Mouse (Mus musculus): ENCODE data around the gene Fads2.

Gene Fads2

DNA sequence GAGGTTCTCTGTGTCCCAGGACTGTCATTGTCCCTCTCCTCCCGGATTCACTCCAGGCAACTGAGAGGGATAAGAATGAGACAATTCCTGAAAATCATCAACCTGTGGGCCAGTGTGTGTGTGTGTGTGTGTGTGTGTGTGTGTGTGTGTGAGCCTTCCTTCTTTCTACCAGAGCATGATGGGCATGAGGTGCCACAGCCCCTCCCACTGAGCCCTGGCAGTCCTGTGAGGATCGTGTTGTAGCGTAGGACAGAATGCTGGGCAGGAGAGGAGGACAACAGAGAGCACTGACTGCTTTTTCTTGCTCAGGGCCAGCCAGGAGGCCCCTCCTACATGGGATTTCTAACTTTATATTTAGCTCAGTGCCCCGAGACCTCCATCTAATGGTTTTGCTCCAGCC is 58.7 kb downstream of the Fads2 start:
- DNase-seq (ENCODE audit: extremely low read depth, low read depth): no peak

DNA sequence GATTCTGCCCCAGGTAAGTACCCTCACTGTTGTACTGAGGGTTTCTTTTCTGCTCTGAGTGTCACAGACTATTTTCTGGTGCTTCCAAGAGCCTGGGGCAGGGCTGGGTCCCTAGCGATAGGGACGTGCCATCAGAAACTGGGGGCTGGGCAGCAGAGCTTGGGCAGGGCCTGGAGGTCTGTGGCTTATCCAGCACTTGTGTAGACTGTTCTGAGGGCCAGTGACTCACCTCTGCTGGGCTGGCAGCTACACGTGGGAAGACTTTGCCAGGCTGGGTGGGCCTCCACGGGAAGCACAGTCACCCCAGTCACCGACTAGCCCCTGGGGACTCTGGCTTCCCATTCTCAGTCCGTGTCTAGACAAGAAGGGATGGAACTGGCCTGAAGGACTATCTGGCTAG is 59.3 kb downstream of the Fads2 start:
- no peak for DNase-seq (ENCODE audit: extremely low read depth, low read depth)

DNA sequence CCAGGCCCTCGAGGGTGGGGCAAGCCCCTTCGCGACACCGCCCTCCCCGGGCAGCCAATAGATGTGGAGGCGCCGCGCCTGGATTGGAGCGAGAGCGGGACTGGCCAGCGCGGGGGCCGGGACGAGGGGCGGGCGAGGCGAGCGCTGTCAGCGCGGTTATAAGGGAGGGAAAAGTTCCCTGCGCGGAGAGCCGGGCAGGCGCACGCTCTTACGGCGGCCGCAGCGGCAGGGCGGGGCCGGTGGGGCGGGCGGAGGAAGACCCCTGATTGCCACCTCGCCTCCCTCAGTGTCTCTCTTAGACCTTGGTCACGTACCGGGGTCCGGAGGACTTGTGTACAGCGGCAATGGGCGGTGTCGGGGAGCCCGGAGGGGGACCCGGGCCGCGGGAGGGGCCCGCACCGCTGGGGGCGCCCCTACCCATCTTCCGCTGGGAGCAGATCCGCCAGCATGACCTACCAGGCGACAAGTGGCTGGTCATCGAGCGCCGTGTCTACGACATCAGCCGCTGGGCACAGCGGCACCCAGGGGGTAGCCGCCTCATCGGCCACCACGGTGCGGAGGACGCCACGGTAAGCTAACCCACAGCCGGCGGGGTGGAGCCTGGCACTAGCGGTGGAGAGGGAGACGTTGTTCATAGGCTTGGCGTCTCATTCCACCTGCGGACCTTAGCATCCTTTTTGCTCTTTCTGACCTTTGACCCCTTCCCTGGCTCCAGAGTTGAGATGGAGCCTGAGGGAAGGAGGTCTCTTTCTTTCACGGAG is 60.0 kb downstream of the Fads2 start, which contains the start of gene Fads3:
Fads3 (plus strand) TSS at position 182 of the 761 bp plus-strand sequence.
- no peak for DNase-seq (ENCODE audit: extremely low read depth, low read depth)

DNA sequence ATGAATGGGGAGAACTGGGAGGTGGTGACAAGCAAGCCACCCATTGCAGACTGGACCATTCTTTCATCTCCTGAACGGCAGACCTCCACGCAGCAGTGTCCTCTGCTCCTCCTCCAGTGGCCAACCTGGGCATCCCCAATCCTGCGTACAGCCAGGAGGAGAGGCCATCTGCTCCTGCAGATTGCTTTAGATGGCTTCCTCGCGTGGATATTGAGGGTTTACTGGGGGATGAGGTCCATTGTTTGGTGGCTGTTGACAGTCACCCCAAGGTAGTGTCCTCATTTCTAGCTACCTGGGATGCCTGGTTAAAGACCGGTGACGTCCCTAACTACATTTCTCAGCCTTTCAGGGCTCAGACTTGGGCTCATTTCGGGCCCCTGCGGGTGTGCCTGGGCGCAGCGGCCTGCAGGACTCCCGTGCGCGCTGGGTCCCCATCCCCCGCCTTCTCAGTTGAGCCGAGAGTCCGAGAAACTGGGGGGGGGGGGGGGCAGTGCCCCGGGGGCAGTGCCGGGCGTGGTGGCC is 60.6 kb downstream of the Fads2 start:
- no peak for DNase-seq (ENCODE audit: extremely low read depth, low read depth)

DNA sequence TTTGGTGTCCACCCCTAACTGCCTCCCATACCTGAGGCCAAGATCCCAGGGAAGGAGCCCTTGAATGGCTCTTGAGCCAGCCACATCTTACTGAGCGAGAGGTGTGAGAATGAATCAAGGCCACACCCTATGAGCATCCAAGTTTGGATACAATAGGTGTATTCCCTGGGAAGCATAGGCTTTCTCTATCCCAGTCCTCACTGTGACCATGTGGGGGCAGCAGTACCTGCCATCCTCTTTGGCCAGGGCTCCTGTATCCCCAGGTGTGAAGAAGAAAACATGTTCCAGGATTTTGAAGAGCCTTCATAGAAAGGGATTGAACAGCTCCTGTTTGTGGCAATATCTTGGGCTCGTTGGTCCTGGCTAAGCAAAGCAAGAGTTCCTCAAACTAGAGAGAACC is 61.9 kb downstream of the Fads2 start:
- DNase-seq (ENCODE audit: extremely low read depth, low read depth): no peak

DNA sequence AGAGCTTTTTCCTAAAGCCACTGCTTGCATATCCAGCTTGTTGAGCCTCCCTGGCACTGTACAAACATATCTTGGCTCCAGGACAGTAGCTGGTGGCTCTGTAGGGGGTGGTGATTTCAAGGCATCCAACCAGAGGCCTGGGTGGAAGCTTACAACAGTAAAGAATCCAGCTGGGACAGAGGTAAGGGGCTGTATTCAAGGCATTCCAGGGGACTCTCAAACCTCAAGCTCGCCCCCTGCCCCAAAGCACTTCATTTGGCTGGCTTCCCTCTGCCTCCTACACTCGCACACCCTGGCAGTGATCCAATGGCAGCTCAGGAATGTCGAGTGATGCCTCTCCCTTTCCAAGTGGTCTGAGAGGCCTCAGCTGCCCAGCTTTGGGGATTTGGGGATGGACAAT is 62.6 kb downstream of the Fads2 start:
- no peak for DNase-seq (ENCODE audit: extremely low read depth, low read depth)

DNA sequence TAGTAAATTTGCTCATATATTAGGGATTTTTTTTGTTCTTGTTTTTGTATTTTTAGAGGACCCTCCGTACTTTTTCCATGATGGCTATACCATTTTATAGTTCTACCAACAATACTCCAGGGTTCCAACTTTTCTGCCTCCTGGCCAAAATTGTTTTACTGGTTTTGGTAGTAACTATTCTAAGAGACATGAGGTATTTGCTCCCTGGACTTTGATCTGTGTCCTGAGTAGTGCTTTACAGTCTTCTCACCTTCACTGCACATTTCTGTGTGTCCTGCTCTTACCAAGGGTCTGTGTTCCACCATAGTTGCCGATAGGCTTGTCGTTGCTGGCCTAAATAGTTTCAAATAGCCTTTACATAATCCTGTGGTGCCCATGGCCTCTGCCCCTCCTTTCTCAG is 63.2 kb downstream of the Fads2 start:
- no peak for DNase-seq (ENCODE audit: extremely low read depth, low read depth)

DNA sequence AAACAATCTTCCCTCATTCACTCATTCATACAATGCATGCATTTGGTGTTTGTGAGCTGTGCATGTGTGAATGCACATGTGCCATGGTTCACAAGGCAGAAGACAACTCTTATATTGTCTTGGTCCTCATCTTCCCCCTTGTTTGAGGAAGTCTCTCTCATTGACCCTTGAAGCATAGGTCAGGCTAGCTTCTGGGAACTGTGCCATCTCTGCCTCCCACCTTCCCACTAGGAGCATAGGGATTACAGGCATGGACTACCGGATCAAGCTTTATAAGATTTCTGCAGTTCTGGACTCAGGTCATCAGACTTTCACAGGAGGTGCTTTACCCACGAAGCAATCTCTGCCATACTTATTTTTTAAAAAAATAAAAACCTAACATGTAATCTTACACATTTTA is 64.0 kb downstream of the Fads2 start:
- DNase-seq (ENCODE audit: extremely low read depth, low read depth): no peak

DNA sequence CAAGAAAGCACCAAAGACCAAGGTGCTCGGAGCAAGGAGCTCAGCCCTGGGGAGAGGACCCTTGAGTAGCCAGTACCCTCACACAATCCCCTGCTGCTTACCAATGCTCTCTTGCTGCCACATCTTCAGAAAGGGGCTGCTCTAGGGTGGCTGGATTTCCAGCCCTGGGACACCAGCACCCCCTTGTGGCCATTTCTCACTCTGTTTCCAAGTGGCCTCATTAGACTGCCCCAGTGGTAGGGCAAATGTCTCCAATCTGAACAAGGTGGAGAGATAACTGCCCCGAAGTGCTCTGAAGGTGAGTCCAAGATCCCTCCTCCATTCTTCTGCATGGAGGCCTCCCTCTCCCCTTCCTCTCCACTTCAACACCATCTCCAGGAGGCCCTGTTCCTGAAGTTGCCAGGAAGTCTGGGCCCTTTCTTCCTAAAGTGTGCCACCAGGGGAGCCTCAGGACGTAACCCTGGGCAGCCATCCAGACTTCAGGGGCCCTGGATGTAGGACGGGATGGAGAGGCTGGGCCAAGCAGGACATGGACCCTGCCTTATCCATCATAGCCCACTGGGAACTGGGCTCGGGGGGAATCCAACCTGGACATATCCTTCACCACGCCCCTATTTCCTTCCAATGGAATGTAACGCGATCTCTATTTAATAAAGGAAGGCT is 66.6 kb downstream of the Fads2 start:
- DNase-seq (ENCODE audit: extremely low read depth, low read depth): no peak

DNA sequence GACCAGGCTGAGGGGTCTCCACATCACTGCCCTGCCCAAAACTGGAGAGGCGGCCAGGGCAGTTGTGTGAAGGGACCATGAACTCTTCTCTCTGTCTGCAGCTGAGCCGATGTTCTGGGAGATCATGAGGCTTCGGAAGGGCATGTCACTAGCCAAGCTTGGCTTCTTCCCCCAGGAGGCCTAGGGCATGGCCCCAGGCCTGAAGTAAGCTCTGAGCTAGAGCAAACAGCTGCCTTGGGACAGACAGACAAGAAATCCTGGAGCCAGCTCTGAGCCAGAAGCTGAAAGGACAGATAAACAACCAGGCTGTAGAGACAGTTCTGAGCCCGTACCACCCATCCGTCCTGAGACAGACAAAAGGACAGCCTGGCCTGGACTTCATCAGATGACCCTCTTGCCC is 67.2 kb downstream of the Fads2 start:
- no peak for DNase-seq (ENCODE audit: extremely low read depth, low read depth)

DNA sequence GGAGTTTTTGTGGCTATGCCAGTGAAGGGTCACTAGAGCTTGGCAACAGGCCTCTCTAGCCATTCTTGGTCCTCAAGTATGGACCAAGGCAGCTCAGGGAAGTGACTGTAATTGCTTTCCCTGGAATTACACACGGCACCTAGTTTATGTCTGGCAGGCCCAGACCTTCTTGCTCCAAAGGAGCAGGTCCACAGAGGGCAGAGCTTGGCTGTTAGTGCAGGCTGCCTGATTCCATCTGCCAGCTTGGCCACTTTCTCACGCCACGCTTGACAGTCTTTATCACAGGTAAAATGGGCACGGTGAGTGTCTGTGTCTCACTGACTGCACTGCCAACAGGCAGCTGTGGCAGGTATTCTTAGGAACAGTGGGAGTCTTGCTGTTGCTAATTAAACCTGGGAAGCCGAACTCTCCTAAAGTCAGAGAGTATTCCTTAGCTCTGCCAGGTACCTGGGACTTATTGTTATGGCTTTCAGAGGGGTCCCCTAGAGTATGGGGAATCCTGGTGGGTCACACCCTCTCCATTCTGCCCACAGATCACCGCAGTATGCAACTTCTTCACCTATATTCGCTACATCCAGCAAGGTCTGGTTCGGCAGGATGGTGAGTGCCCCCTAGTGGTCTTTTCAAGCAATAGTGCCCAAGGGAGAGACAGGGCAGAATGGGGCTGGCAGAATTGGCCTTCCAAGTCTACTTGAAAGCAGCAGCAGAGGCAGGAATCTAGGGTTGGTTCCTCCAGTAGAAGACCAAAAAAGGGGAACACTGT is 68.2 kb downstream of the Fads2 start:
- peak; percentile 47 for DNase-seq (ENCODE audit: extremely low read depth, low read depth)

DNA sequence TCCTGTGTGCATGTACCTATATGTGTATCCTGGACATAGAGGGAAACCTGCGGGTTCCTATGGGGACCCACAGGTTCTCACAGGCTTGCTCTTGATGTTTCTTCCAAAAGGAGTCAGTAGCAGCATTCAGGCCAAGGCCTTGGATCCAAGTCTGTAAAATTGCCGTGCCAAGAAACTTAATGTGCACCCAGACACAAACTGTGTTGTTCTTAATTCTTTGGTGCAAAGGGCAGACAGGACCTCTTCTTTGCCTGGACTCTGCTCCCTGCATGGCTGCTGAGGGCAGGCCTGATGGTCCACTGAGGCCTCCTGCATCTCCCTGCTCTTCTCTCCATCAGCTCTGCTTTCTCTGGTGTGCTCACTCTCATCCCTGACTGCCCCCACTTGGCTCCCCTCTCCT is 71.8 kb downstream of the Fads2 start:
- DNase-seq (ENCODE audit: extremely low read depth, low read depth): no peak

DNA sequence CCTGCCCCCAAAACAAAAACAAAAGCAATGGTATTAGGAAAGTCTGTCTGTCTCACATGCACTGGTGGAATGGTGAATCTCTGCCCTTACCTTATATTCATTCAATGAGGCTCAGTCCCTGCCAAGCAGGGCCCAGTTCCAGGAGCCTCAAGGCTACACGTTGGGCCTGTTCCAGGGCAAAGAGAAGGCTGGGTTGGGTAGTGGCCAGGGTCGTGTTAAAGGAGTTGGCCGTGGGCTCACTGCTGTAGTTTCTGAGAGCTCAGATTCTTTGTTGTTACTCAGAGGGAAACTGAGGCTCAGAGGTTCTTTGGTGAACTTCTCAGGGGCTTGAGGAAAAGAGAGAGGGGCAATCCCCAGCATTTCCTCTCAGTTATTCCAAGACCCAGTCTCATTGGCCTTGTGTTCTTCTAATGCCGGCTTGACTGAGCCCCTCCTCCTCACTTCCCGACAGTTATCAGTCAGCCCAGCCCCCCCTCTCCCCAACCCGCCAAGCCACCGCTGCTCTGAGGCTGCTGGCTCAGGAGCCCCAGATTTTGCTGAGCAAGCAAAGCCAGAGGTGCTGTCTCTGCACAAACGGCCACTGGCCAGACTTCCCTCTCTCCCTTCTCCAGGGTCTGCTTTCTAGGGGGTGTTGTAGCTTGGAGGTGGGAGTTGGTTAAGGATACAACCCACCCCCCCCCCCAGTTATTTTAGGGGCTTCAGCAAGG is 76.2 kb downstream of the Fads2 start:
- DNase-seq (ENCODE audit: extremely low read depth, low read depth): no peak

DNA sequence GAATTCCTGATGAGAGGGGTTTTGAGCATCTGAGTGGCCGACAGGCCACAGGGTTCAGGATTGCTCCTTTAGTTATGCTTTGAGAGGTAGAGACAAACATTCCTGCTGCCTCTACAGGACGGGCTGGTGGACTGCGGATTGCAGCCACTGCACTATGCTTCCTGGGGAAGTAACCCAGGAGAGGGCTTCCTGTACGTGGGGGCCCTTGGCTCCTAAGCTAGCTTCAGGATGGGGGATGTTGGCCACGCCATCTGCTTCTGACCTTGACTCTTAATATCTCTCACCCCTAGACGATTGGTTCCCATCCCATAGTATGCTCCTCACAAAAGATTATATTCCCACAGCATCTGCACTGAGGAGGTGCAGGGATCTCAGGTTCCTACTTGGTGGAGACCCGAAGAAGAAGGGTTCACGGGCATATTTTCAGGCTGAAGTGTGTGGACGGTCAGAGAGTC is 78.2 kb downstream of the Fads2 start:
- no peak for DNase-seq (ENCODE audit: extremely low read depth, low read depth)

DNA sequence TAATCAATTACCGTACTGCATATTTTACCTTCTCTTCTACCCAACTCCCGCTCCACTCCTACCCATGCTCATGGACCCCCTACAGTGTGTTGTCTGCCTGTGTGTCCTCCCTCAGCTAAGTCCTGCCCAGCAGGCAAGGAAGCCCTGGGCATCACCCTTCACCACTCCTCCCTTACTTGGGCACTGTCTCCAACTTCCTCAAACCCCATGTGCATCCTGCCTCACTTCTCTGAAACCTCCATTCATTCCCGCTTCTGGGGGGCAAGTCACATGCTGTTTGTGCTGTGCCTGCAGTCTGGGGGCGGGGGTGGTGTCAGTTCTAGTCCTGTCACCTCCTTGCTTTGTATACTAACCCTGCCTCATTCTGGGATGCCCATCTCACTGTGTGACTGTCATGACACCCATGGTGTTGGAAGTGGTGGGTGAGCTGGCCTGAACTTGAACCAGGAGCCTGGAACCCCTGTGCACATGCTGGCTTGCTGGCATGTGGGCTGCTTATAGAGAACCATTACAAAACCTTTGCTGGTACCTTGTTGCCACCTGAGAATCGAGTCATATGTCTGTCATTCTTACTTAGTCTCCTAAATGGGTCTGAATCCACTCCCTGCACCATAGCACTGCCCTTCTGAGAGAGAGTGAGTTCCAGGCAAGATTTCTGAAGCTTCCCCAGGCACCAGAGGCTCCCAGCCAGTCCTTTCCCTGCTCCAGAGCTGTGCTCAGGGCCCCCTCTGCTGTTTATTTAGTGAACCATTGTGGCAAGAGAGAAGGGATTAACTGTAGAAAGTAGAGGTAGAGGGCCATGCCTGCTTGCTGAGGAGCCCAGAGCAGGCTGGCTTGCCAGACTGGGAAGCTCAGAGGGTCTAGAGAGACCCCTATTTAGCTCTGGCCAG is 78.9 kb downstream of the Fads2 start:
- DNase-seq (ENCODE audit: extremely low read depth, low read depth): no peak

DNA sequence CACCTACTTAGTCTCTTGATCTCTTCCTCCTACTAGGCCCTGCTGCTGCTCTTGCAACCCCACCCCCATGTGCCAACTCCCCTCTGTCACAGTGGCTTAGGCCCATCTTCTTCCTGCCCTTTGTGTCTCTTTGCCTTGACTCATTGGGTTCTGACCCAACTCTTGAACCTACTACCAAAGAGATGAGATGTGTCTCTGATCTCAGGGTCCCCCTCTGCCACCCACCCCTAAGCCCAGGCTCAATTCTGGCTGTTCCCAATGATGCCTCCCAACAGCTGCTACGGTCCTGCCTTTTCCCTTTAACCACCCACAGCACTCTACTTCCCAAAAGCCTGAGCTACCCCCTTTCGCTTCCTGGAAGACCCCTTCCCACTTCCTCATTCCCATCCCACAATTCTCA is 79.6 kb downstream of the Fads2 start:
- no peak for DNase-seq (ENCODE audit: extremely low read depth, low read depth)

DNA sequence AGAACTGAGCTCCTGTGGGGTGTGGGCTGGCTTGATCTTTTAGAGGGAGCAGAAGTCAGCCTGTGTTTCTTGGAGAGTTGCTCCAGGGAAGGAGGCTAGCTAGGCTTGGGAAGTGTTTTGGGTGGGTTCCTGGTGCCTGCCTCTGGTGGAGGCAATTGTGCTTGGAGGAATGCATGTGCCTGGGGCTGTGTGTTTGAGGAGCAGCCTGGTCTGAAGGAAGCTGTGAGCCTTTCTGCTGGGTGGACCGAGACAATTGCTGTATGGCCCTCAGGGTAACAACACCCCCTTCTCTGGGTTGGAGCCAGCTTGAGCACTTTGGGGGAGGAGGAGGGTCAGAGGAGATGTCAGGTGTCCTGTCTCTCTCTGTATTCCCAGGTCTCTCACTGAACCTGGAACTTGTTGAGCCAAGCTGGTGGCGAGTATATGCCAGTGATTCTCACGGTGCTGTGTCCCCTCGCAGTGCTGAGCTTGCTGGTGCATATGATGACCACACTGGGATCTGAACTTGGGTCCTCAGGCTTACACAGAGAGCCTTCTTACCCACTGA is 82.3 kb downstream of the Fads2 start:
- DNase-seq (ENCODE audit: extremely low read depth, low read depth): no peak

DNA sequence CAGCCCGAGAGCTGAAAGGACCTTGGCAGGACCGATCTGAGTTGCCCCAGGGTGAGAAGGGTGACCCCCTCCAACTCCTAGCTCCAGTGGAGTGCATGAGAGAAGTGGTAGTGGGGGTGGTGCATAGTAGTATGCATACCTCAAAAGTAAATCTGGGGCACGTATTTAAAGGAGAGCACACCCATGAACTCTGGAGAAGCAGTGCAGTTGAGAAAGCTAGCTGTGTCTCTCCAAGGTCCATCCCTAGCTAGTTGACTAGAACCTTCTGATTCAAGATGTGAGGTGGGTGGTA is 83.1 kb downstream of the Fads2 start:
- DNase-seq (ENCODE audit: extremely low read depth, low read depth): no peak

DNA sequence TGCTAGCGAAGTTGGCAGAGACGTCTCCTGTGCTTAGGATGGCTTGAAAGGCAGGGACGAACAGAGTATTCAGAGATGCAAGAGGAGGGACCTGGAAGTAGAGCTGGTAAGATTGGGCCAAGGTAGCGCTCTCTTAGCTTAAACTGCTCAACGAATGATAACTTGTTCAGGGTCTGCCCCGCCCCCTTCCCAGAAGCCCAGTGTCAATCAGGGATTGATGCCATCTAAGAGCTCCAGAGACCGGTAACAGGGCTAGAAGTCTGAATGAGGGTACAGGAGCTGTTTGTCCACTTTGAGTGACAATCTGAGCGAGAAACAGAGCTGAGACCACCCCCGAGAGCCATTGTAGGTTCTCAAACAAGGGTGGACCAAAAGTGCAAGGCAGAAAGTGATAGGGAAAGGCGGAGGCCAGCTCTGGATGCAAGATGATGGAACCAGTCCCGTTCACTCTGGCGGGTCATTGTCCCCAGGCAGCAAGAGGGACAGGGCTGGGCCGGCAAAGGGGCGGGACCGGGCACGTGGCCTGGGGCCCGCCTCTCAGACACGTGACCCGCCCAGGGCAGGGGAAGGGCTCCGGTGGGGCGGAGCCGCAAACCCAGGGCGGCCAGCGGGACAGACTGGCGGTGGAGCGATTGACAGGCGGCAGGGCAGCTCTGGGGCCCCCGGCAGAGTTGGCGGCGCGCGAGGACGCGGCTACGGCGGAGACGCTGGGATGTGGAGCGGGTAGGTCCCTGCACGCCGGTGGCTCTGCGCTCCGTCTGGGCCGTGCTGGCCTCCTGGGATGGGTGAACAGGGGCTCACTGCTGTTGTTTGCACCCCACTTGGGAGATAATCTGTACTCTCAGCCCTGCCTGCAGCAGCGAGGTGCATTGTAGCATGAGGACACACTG is 83.7 kb downstream of the Fads2 start:
- peak; percentile 27 for DNase-seq (ENCODE audit: extremely low read depth, low read depth)
